Mouse (Mus musculus): ENCODE results near the gene Nufip2.

DNA sequence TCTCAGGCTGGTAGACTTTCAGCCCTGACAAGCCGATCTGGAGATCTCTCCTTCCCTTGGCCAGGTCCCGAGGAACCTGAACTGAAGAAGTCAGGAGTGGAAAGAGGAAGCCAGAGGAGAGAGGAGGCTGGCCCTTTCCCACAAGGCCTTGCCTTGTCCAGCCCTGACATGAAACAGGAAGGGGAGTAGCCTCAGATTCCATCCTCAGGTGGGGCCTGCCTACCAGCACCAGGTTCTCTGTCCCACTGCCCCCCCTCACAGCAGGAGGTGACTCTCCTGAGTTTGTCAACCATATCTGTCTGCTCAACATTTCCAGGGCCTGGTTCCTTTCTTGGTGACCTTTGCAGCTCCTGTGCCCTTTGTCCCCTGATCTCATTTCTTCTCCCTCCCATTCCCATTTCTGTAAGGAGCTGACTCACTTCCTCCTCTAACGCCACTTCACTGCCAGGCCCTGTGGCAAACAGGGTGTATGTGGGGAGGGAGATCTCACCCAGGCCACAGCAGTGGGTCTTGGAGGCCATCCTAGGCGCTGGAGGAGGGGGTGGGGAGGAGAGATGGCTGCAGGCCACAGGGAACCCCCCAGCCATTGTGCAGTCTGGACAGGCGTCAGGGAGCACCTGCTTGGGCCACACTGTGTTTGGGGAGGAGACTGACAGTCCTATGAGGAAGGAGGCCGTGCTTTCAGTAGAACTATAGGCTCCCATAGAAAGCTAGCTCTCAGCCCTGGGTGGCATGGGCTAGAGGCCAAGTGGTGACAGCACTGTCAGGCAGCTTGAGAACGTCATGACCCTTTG lies 100.0 kb downstream of the Nufip2 start:
- TF ChIP-seq CTCF (IDR thresholded peaks at IDR 0.05), result no peak
- TF ChIP-seq EP300 (IDR thresholded peaks at IDR 0.05), result peak; percentile 78; the same call in 1 of the 2 replicates
